13 mouse cellular contexts compared by ENCODE assay signal in the genomic region with DNA sequence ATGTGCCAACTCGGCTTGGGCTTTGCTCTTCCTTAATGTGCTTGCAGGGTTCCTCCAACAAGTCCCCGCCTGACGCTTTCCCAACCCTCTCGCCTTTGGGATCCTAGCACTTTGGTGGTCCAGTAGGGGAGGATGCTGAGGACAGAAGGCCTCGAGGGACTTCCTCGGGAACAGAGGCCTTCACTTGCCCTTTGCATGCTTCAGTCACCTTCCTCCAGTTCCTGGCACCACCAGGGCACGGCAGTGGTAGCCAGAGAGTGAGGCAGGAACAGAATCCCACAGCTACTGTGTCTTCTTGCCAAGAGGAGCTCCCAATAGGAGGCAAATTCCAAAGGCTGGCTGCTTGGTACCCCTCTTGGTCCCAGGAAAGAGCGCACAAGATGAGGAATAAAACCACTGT.
"Had no signal": no experiment of that assay in that cellular context is flagged by ENCODE, and none has a peak within 500 bp of the region (broad histone marks: within the 10 kb centered on the region; RNA-seq: fewer than 3 reads in every experiment).

No protein-coding gene starts in this region.

- DNase-seq: cerebellum, adult 8-10 months; cerebellum, adult 9-10 months; cerebellum, postnatal 36 days; embryo, embryonic 11 days; forebrain, postnatal 0 days; gastrocnemius, adult 2 months; gastrocnemius, postnatal 10 days; gastrocnemius, postnatal 14 days; gastrocnemius, postnatal 25 days; gastrocnemius, postnatal 36 days; heart, adult 11 months; heart, adult 18-20 months; heart, adult 2 months had no signal
